Mouse (Mus musculus) brown adipose tissue, adult 24 weeks (tissue): ENCODE data around the gene Adamts12. TPM values are rescaled to one million over a fixed set of nuclear protein-coding genes. Genes with fewer than 3 reads are reported as not detected.

Experiments used
- H3K27ac ChIP-seq: fragments of 200-500 bp; replicated peaks from 2 replicates; pipeline ENCODE4 v1.5.1; 2012; ENCODE audit warnings: low read depth, mild to moderate bottlenecking, low read length
- H3K4me1 ChIP-seq: fragments of 200-500 bp; 2 replicates; pipeline ENCODE4 v1.6.1; 2012; ENCODE audit warnings: low read length, mixed read lengths; ENCODE audit not compliant: control insufficient read depth, insufficient read depth, insufficient read length
- H3K4me3 ChIP-seq: fragments of 200-500 bp; 2 replicates; pipeline ENCODE4 v1.5.1; 2012; ENCODE audit warnings: low read depth, mild to moderate bottlenecking, low read length, moderate library complexity; ENCODE audit not compliant: insufficient read depth
- polyA plus RNA-seq: library from polyadenylated mRNA; stranded (reverse); fragments of >200 nt; gene quantifications from 2 replicates; pipeline ENCODE4 v1.2.4, GENCODE M21; 2012; ENCODE audit not compliant: missing spikeins, insufficient read depth, insufficient read length

The Adamts12 gene
- polyA plus RNA-seq, 1 experiment = 2.3 TPM

GRCm38 (mm10) chr15:11173884-11174470 is 109.4 kb downstream of the Adamts12 start:
- Histone ChIP-seq H3K4me1 (no peaks in the 10 kb centered on the region; the same call in 1 of the 2 replicates), H3K4me3 (no peak overlapping the region), H3K27ac (no peak overlapping the region)

- H3K4me3 ChIP-seq = no peak overlapping the region
- no peaks in the 10 kb centered on the region; the same call in 1 of the 2 replicates for H3K4me1 ChIP-seq
- H3K27ac ChIP-seq = no peak overlapping the region
These were observed 110.3 kb downstream of the Adamts12 start for GRCm38 (mm10) chr15:11174842-11175241.

- Histone ChIP-seq H3K27ac (no peak overlapping the region), H3K4me1 (no peaks in the 10 kb centered on the region; the same call in 1 of the 2 replicates), H3K4me3 (no peak overlapping the region)
These were observed 112.9 kb downstream of the Adamts12 start for GRCm38 (mm10) chr15:11177448-11177847.

GRCm38 (mm10) chr15:11179751-11180169 is 115.2 kb downstream of the Adamts12 start:
- Histone ChIP-seq H3K4me1 (no peaks in the 10 kb centered on the region), H3K4me3 (no peak overlapping the region), H3K27ac (no peak overlapping the region)

GRCm38 (mm10) chr15:11186711-11187110 is 122.1 kb downstream of the Adamts12 start:
- H3K27ac ChIP-seq = no peak overlapping the region
- H3K4me3 ChIP-seq = no peak overlapping the region
- no peaks in the 10 kb centered on the region for H3K4me1 ChIP-seq

GRCm38 (mm10) chr15:11190447-11190846 is 125.9 kb downstream of the Adamts12 start:
- Histone ChIP-seq H3K4me3 (no peak overlapping the region), H3K27ac (no peak overlapping the region), H3K4me1 (no peaks in the 10 kb centered on the region)

GRCm38 (mm10) chr15:11192762-11193161 is 128.2 kb downstream of the Adamts12 start:
- Histone ChIP-seq H3K27ac (no peak overlapping the region), H3K4me3 (no peak overlapping the region), H3K4me1 (peaks cover 1% of the 10 kb centered on the region; the same call in 1 of the 2 replicates)

- no peak overlapping the region for H3K4me3 ChIP-seq
- peaks cover 2% of the 10 kb centered on the region; the same call in 1 of the 2 replicates for H3K4me1 ChIP-seq
- no peak overlapping the region for H3K27ac ChIP-seq
These were observed 132.5 kb downstream of the Adamts12 start for GRCm38 (mm10) chr15:11197051-11197450.

- no peak overlapping the region for H3K4me3 ChIP-seq
- peaks cover 2% of the 10 kb centered on the region for H3K4me1 ChIP-seq
- H3K27ac ChIP-seq = no peak overlapping the region
These were observed 133.7 kb downstream of the Adamts12 start for GRCm38 (mm10) chr15:11198246-11198795.

- H3K27ac ChIP-seq = no peak overlapping the region
- H3K4me1 ChIP-seq = no peaks in the 10 kb centered on the region; the same call in none of the 2 replicates
- no peak overlapping the region for H3K4me3 ChIP-seq
These were observed 138.5 kb downstream of the Adamts12 start for GRCm38 (mm10) chr15:11203084-11203483.

- Histone ChIP-seq H3K4me3 (no peak overlapping the region), H3K27ac (0 out of 2 replicates have a peak overlapping the region, but pooled peaks have one; percentile 15), H3K4me1 (no peaks in the 10 kb centered on the region; the same call in 1 of the 2 replicates)
These were observed 140.3 kb downstream of the Adamts12 start for GRCm38 (mm10) chr15:11204934-11205333.

- Histone ChIP-seq H3K4me1 (no peaks in the 10 kb centered on the region), H3K27ac (no peak overlapping the region), H3K4me3 (no peak overlapping the region)
These were observed 146.4 kb downstream of the Adamts12 start for GRCm38 (mm10) chr15:11210976-11211375.

GRCm38 (mm10) chr15:11233906-11234632 is 169.5 kb downstream of the Adamts12 start:
- Histone ChIP-seq H3K27ac (no peak overlapping the region), H3K4me1 (no peaks in the 10 kb centered on the region), H3K4me3 (no peak overlapping the region)

GRCm38 (mm10) chr15:11240406-11240805 is 175.8 kb downstream of the Adamts12 start:
- H3K4me1 ChIP-seq = no peaks in the 10 kb centered on the region

GRCm38 (mm10) chr15:11241288-11241687 is 176.7 kb downstream of the Adamts12 start:
- no peaks in the 10 kb centered on the region for H3K4me1 ChIP-seq
- no peak overlapping the region for H3K27ac ChIP-seq
- H3K4me3 ChIP-seq = no peak overlapping the region

More at GRCm38 (mm10) chr15:11240406-11240805, 175.8 kb downstream of the Adamts12 start:
- Histone ChIP-seq H3K27ac (no peak overlapping the region), H3K4me3 (no peak overlapping the region)
